Mouse (Mus musculus): ENCODE results near the gene Nub1. TPM values are rescaled to one million over a fixed set of nuclear protein-coding genes. Genes with fewer than 3 reads are reported as not detected.
"Not testable (repeated sequence)": the region's sequence is repeated elsewhere in the genome, so short reads cannot be mapped to it uniquely, and the experiment has no call there.

The Nub1 gene
- total RNA-seq (2021): 59.5 and 71.3 TPM in 2 replicates
- long read RNA-seq, transcript Nub1-202 (15 exons, 3,546 nt): minor isoform, 28 of 79 reads
- long read RNA-seq, transcript Nub1-201 (15 exons, 3,269 nt): major isoform, 29 of 79 reads
- long read RNA-seq, partial matches to known transcripts: 12 of 79 reads
- long read RNA-seq, other reads (novel, unspliced or antisense): 8 of 79 reads

DNA sequence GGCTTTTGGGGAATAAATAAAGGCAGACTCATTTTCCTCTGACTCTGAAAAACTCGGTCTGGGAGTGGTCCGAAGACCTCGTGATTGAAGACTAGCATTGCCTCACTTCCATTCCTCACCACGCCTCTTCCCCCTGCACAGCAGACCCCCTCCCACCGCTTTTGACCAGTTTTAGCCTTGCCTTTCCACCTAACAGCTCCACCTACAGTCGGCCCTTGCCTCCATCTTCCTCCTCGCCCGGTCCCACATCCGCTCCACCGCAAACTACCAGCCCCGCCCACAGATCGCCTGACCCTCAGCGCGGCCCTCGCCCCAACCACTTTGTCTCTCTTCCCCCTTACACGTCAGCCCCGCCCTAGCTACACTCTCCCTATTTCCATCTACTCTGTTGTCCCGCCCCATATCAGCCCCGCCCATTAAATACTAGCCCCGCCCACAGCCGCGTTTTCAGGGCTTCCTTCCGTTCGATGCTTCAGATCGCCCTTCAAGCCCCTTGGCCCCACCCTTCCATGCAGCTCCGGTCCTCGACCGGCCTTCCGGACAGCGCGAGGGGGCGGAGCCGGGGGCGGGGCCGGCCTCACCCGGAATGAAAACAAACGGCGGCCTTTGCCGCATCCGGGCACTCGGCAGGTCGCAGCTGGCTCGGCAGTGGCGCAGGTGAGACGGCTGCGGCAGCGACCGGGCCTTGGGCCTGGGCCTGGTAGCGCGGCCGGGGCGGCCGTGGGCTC, at the start of gene Nub1:
TSS of gene Nub1 (plus strand) at position 167 of the 728 bp plus-strand sequence.
- DNase-seq: peak; percentile 98

DNA sequence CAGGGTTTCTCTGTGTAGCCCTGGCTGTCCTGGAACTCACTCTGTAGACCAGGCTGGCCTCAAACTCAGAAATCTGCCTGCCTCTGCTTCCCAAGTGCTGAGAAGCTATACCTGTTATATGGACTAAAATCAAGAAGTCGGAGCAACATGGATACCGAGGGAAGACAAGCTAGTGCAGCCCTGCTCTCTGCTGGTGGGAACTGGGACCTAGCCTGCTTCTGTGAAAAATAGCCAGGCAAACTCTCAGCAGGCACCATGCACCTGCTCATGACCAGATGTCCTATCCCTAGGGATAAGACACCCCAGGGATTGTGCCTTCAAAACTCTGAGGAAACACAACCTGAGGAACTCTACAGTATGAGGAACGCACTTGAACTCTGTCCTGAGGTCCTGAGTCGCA, 48.3 kb upstream of the Nub1 start:
- DNase-seq: no peak

GRCm38 (mm10) chr5:24638131-24638530, 47.2 kb upstream of the Nub1 start:
- no peak for DNase-seq

- no peak for DNase-seq
Observed at GRCm38 (mm10) chr5:24639081-24639480, 46.3 kb upstream of the Nub1 start.

GRCm38 (mm10) chr5:24645454-24645853, 39.9 kb upstream of the Nub1 start:
- DNase-seq: no peak

- DNase-seq: no peak
Observed at GRCm38 (mm10) chr5:24649231-24649630, 36.1 kb upstream of the Nub1 start.

DNA sequence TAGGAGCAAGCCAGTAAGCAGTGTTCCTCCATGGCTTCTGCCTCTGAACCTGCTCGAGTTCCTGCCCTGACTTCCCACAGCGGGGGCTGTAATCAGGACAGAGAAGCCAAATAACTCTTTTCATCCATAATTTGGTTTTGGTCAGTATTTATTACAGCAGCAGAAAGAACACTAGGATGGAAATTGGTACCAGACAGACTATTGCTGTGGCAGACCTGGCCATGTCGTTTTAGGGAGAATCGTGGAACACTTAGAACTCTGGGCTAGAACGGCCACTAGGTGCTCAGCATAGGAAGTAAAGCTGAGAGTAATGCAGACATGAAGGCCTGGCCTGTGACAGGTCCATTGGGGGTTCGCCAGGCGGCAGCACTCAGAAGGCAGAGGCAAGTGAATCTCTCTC, 35.6 kb upstream of the Nub1 start:
- no peak for DNase-seq

- no peak for DNase-seq
Observed at GRCm38 (mm10) chr5:24651356-24651755, 34.0 kb upstream of the Nub1 start.

DNA sequence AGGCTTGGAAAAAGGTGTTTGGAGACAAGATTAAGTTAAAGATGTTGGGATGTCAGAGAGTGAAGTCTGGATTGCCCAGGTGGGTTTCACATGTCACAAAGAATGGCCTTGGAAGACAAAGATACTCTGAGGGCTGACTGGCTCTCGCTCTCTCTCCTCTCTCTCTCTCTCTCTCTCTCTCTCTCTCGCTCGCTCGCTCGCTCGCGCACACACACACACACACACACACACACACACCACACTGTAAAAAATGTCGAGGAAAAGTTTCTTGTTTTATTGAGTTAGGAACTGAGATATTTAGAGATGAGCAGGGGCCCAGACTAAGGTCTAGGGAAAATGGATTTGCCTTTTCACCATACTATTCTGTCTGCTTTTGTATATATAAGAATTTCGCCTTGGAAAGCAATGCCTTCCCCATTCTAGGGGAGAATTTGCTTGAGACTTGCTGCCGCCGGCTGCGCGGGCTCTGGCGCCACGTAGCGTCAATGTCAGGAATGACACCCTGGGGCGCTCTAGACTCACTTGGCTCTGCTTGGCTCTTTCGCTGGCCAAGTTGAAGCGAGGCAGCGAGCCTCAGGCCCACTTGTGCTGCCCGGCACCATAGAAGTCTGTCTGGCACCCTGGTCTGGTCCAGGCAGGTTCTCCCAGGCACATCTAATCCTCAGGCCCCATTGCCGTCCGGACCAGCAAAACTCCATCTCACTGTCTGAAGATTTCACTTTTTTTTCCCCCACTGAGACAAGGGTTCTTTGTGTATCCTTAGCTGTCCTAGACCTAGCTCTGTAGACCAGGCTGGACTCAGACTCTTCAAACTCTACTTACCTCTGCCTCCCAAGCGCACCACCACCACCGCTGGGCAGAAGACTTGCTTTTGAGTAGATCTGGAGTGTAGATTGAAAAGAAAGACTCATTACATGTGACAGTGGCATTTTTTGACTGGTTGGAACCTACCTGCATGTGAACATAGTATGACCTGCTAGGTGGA, 33.3 kb upstream of the Nub1 start:
- peak; percentile 85 for DNase-seq

GRCm38 (mm10) chr5:24652780-24653179, 32.6 kb upstream of the Nub1 start:
- no peak for DNase-seq

GRCm38 (mm10) chr5:24654491-24654890, 30.8 kb upstream of the Nub1 start:
- DNase-seq: no peak

- DNase-seq: no peak
Observed at GRCm38 (mm10) chr5:24657113-24657512, 28.2 kb upstream of the Nub1 start.

- DNase-seq: no peak
Observed at GRCm38 (mm10) chr5:24659708-24660423, 25.5 kb upstream of the Nub1 start.

GRCm38 (mm10) chr5:24661457-24661856, 23.9 kb upstream of the Nub1 start:
- no peak for DNase-seq

DNA sequence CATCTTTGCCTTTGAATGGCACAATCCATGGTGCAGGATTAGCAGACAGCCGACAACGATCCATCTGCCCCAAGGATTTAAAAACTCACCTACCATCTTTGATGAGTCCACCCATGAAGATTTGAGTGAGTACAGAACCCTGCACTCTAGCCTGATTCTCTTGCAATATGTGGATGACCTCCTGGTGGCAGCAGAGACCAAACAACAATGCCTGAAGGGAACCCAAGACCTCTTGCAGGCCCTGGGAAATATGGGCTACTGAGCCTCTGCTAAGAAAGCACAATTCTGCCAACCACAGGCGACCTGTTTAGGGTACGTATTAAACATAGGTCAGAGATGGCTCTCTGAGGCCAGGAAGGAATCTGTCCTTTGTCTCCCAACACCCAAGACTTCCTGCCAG, 11.1 kb upstream of the Nub1 start:
- DNase-seq: peak; percentile 76

DNA sequence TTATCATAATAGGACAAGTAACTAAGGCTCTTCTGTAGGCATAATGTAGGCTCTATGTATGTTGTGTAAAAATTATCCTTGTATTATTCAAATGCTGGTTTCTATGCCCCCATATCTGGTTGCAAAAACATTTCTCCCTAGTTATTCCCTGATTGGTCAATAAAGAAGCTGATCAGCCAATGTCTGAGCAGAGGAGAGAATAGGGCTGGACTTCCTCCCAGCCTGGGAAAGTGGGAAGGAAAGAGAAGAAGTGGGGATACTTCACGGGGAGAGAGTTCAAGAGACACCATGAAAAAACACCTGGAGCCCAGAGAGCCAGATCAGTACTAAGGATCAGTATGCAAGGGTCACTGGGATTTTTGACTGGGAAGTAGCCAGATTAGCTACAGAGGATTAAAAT, 3.9 kb upstream of the Nub1 start:
- DNase-seq: no peak

- DNase-seq: no peak
Observed at GRCm38 (mm10) chr5:24684578-24685365, 560 bp upstream of the Nub1 start.

GRCm38 (mm10) chr5:24686176-24686575, 844 bp downstream of the Nub1 start:
- no peak for DNase-seq

GRCm38 (mm10) chr5:24686671-24687420, 1.5 kb downstream of the Nub1 start:
- not testable (repeated sequence) for DNase-seq

GRCm38 (mm10) chr5:24687696-24688095, 2.4 kb downstream of the Nub1 start:
- no peak for DNase-seq

GRCm38 (mm10) chr5:24696704-24697103, 11.4 kb downstream of the Nub1 start:
- DNase-seq: no peak

Data from adrenal gland, postnatal 25 days (tissue).